Mouse (Mus musculus): ENCODE data around the gene Pdrg1.

The Pdrg1 gene

DNA sequence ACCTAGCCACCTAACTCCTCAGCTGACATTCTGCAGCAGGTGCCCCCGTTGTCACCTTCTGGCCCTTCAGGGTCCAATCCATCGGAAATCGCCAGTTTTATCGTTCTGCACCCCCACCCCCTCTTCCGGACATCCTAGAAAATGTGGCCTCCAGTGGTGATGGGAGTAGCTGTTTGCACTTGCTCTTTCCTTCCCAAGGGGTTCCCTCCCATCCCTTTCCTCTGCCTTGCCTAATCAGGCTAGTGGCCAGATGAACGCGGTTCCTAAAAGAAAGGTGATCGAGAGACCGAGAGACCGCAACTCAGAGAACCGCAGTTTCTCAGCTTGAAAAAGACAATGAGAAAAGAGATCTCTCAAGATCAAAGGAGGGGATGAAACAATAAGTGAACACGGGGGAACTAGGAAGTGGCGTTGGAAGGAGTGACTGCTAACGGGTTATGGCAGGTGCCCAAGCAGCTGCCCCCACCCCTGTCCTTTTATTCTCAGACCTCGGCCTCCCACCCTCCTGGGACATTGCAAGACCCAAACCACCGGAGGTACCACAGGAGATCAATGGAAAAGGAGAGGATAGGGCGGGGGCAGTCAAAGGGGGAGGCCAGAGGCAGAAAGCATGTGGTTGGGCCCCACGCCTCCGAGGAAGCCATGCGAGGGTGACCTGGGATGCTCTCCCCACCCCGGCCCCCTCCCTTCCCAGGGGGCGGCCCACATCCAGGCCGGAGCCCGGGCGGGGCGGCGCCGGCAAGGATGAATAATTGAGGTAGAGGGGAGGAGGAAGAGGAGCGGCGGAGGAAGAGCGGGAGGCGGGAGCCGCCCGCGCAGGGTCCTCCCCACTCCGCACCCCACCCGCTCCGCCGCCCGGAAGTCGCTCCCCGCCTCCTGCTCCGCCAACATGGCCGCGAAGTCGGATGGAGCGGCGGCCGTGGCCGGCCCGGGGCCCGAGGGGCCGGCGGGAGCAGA, 16.2 kb upstream of the Pdrg1 start, which contains the start of gene Xkr7:
Xkr7 (plus strand) TSS at position 727 of the 957 bp plus-strand sequence.
- no peak for DNase-seq (ENCODE audit: low spot score in 2 of 2)

DNA sequence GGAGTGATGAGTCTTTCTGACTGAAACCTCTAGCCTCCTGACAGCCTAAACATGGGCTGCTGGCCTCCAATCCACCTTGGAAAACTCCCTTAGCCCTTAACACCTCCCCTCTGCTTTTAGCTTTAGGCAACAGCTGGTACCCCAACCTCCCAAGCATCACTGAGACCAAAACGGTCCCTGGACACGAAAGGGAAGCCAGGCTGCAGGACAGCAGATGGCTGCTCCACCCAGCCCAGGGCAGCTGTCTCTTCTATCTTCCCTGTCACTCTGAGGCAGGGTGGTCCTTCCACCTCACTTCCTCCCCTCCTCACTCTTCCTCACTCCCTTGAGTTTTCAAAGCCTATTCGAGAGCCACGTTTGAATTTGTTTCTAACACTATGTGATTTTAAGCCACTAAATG, 15.2 kb upstream of the Pdrg1 start:
- DNase-seq (ENCODE audit: low spot score in 2 of 2) = no peak

DNA sequence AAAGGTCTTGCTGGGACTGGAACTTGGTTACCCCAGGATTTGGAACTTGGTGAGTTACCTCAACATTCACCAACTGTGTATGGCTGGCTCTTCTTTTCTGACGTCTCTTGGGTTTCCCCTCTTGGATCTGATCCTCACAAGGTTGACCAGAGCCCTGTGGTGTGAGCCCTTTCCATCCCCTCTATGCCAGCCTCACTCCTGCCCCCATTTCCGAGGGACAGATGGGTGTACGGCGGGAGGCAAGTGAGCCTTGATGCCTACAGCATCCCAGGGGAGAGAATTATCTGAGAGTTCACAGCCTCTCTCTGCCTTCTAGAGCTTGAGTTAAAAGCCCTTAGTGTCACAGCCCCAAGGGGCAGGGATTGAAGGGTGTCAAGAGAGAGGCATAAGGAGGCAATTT, 12.3 kb upstream of the Pdrg1 start:
- DNase-seq (ENCODE audit: low spot score in 2 of 2) = no peak

DNA sequence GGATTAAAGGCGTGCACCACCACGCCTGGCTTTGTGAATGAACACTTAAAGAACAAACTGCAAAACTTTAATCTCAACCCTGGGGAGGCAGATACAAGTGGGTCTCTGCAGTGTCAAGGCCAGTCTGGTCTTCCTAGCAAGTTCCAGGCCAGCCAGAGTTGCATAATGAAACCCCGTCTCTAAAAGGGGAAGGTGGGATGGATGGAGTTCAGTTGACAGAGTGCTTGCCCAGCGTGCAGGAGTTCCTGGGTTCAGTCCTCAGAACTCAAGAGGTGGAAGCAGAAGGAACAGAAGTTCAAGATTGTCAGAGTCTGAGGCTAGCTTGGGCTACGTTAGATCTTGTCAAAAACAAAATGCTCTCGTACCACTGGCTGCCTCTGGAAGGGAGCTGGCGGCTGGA, 10.8 kb upstream of the Pdrg1 start:
- no peak for DNase-seq (ENCODE audit: low spot score in 2 of 2)

DNA sequence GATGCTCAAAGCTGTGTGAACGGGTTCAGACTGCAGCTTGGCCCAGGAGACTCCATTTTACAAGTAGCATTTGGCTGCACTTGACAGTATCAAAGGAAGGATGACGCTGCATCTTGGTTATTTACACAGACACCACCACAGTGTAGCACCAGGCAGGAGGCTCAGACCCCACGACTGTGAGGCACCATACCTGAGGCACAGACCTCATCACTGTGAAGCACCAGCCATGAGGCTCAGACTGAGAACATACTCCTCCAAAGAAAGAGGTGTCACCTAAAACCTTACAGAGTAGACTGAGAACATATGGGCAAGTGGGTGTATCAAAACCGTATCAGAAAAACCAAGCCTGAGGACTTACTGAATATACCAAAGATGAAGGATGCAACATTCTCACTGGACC, 7.6 kb upstream of the Pdrg1 start:
- no peak for DNase-seq (ENCODE audit: low spot score in 2 of 2)

DNA sequence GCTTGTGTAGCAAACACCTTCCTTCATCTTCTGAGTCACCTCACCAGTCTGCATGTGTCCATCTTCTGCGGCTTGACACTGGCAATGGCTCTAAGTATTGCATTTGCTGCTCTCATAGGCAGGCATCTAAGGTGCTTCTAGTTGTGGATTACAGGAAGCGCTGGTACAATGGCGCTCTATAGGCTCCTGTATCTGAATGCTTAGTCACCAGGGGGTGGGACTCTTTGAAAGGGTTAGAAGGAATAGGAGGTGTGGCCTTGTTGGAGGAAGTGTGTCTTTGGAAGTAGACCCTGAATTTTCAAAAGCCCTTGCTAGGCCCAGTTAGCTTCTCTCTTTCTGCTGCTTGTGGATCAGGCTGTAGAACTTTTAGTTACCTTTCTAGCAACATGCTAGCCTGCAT, 5.9 kb upstream of the Pdrg1 start:
- DNase-seq (ENCODE audit: low spot score in 2 of 2) = no peak

DNA sequence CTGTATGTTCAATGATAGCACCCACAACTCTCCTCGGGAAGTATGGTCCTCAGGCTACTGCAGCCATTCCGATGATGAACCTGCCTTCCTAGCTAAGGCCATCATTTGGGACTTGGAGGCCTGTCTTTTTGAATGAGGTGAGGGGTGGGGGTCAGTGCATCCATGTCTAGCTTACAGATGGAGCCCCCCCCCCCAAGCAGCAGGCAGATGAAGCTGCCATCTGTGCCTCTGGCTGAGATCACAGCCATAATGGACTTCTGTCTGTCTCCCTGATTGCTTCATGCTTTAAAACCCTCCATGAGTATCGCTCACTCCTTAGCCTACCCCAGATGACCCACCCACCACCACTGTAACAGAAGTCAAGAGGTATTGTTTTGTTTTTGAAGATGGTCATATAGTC, 4.1 kb upstream of the Pdrg1 start:
- DNase-seq (ENCODE audit: low spot score in 2 of 2) = no peak

DNA sequence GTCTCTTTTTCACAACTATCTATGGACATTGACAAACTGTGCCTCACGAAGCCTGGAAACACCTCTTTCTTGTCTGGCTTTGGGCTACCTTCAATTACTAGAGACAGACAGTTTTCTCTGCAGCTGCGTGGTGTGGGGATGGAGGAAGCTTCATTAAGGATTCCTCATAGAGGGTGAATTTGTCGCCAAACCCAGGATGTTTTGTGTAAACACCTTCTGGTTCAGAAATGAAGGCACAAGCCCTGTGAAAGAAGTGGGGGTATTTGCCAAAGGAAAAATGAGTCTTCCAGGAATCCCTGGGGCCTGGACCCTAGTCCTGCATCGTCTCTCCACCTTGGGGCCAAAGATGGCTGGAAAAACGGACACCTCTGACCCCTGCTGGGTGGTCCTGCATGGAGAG, 1.6 kb upstream of the Pdrg1 start:
- no peak for DNase-seq (ENCODE audit: low spot score in 2 of 2)

DNA sequence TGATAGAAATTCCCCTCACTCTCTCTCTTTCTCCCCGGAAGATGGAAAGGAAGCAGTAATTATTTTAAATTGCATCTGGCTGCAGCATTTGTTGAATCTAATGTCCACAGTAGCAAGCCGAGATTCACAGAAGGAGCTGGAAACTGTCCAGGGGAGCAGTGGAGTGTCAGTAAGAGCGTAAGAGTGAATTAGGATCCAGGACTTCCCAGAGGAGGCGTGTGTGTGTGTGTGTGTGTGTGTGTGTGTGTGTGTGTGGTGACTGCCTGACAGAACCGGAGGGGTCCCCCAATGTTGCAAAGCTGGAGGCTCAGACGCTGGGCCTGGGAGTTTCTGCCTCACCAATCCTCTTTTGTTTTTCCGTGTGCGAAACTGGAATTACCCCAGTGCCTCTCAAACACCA, 577 bp upstream of the Pdrg1 start:
- DNase-seq (ENCODE audit: low spot score in 2 of 2) = no peak

DNA sequence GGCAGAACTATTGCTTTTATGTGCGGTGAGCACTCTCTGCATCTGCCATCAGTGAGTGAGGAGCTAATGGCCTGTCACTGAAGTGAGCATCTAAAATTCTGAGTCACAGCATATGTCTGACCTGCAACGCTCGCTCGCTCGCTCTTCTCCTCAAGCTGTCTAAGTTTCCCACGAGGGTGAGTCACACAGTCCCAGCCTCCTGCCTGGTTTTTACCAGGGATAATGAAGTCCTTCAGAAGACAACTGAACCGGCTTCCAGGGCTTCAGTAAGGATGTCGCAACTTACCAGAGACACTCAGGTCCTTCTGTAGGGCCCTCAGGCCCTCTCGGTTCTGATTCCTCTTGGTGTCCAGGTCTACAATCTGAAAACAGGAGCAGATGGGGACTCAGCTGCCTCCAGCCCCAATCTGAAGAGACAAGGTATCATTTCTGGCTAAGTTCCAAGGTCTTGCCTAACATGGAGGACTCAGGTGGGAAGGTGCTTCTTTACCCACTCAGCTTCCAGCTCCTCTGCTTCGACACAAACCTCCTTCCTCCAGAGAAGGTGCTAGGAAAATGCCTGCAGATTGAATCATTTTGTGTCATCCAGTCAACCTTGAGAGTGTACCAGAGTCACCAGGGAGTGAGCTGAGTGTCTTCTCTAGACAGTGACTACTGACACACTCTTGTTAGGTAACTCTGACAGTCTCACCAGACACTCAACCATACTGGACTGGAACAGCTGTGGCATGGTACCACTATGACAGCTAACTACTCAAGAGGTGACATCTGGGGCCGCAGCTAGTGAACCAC, 1.3 kb downstream of the Pdrg1 start:
- no peak for DNase-seq (ENCODE audit: low spot score in 2 of 2)

DNA sequence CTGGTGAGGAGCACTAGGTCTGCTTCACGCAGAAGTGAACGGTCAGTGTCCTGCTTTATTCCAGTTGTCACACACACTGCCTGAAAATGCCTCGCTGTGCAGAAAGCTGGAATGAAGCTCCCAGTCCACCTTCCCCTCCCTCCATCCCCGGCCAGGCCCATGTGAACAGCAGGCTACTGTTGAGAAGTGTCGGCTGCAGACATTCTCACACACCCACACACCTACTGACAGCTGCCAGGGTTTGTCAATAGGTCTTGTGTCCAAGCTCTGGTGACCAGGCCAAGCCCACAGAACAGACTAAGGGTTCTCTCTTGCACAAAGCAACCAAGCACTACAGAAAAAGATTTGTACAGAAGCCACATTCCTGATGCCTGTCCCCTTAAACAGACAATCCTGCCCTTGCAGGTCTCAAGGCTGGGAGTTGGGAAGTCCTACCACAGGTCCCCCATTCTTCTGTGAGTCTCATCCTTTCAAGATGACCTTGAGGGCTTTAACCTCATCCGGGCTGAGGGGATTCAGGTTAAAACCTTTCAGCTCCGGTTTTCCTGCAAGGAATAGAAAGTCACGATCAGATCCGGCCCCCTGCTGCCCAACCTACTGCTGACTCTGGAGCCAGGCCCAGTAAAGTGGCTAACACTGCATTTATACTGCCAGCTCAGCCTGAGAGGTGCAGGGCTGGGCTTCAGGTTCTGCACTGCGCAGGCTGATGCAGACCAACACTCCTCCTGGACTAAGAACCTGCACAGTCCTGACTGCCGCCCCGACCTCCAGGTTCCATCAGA, 5.8 kb downstream of the Pdrg1 start:
- no peak for DNase-seq (ENCODE audit: low spot score in 2 of 2)

DNA sequence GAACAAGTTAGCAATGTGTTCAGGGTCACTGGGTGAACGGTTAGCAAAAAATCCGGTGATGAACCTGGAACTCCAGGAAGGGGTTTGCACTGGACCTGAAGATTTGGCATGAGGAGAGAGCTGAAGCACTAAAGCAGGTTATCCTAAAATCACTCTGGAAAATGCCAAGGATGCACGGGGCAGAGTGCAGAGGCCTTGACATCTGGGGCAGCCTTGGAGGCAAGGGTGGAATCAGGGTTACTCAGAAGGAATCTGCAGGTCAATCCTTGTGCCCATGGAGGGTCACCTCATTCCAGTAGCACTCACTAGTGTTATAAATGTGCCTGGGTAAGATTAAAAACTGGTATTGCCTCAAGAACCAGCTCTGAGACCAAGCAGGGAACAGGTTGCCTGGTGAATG, 9.2 kb downstream of the Pdrg1 start:
- DNase-seq (ENCODE audit: low spot score in 2 of 2) = no peak

DNA sequence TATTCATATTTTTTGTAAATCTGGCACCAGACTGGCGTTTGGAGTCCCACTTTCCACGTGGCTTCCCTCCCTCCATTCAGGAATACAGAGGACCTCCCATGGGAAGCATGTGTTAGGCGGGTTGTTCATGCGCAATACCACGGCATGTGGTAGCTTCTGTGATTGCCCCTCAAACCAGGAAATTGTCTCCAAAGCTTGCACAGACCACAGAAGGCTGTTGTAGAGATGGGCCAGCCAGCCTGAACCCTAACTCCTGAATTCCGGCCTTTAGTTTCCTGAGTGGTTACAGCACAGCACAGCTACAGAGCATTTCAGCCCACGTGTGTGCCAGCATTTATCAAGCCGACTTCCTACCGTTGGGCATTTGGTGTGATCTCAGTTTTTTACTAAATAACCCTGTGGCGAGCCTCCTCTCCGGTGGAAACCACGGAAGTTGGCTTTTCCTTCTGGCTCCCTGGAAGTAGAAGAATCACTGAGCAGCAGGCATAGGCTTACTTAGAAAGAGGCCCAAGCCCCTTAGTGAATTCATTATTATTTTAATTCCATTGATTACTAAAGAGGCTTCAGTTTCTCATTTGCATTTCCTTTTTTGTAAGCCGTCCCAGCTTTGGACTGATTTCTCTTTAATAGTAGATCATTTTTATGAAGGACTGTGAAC, 11.4 kb downstream of the Pdrg1 start:
- no peak for DNase-seq (ENCODE audit: low spot score in 2 of 2)

DNA sequence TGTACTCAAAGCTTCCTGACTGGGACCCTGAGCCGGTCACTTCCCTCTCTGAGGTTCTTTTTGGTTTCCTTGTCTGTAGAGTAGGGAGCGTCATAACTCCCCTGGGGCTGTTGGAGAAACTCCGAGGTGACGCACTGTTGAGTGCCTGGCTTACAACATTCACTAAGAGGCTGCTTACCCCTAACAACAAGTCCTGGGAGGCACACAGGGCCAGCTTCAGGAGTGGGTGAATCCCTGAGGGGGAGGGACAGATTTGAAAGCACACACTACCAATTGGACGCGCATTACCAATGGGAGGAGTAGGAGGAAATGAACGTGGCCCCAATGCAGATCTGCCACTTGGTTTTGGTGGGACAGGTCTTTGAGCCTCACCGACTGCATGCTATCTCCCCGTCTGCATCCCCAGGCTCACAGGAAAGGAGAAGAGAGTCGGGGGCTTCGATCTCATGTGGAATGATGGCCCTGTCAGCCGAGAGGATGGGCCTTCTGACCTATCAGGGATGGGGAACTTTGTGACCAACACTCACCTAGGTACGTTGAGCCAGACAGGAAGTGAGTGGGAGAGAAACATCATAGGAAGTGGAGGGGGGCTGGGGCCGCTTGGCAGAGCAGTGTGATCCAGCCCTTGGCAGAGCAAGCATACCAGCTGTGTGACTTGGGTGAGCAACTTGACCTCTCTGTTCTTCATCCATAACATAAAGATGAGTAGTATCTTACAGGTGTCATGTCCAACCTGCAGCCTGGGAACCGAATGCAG, 12.6 kb downstream of the Pdrg1 start:
- DNase-seq (ENCODE audit: low spot score in 2 of 2) = no peak

DNA sequence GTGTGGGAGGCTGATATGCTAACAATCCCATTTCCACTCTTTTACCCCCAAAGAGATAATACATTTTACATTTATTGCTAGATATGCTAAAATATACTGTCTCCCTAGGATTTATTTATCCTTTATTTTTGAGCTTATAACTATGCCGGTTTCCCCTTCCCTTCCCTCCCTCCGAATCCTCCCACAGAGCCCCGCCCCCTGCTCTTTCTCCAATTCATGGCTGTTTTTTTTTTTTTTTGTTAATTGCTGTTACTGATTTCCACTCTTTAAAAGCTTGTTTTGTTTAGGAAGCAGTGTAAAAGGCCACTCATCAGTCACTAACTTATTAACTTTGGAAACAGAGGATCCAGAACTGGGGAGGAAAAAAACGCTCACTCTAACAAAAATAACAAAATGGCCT, 18.2 kb downstream of the Pdrg1 start:
- no peak for DNase-seq (ENCODE audit: low spot score in 2 of 2)

DNA sequence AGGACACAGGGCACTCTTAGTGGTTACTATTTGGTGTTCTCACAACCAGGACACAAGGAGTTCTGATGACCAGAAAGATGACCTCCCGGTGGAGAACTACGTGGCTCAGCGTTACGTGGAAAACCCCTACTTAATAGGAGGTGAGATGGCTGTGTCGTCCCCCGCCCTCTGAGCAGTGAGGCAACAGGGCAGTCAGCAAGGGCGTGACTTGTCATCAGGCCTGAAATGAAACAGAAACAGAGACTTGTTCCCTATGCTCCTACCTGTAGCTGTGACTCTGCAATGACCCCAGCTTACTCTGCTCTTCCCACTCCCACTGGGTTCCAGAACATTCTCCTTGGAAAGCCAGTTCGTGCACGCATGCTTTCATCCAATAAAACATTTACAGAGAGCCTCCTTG, 23.7 kb downstream of the Pdrg1 start:
- DNase-seq (ENCODE audit: low spot score in 2 of 2) = no peak

DNA sequence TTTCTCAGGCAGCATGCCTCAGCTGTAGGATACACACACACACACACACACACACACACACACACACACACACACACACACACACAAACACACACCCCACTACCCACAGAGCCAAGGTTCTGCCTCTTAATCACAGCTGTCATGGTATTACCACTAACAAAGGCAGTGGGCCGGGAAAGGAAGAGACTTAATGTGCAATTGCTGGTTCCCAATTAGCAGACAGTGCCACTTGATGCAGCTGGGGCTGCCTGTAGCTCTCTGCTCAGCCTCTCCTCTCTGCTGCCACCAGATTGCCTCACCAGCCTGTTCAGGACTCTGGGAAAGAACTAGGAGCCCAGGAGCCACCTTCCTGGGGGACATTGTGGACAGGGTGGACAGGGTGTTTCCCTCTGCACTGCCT, 29.6 kb downstream of the Pdrg1 start:
- DNase-seq (ENCODE audit: low spot score in 2 of 2) = no peak

DNA sequence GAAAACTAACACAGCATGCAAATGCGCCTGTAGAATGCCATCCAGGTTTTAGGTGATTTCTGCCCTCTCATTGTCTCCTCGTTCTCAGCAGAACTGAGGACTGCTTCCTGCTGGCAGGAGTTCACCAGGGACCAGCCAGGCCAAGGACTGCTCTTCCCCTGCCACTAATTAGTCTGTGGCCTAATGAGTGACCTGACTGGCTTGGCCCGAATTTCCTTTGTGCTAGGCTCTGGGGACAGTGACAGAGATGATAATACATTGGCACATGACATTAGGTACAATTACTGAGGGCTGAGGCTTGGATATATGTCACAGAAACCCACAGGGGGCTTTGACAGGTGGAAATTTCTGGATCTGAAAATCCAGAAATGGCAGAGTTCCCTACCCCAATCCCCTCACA, 38.2 kb downstream of the Pdrg1 start:
- no peak for DNase-seq (ENCODE audit: low spot score in 2 of 2)

DNA sequence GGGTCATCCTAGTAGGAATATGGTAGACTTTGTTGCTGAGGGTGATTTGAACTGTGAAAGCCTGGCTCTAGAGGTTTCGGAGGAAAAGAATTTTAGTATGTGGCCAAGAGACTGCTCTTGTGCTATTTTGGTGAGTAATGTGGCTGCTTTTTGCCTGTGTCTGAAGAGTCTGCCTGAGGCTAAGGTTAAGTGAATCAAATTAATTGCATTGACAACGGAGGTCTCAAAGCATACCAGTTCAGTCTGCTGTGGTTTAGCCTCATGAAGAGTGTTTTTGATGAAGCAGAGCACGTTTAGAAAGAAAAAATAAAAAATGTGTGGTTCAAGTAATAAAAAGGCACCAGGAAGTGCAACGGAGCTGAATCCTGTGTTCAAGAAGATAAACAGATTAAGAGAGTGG, 49.7 kb downstream of the Pdrg1 start:
- no peak for DNase-seq (ENCODE audit: low spot score in 2 of 2)

DNA sequence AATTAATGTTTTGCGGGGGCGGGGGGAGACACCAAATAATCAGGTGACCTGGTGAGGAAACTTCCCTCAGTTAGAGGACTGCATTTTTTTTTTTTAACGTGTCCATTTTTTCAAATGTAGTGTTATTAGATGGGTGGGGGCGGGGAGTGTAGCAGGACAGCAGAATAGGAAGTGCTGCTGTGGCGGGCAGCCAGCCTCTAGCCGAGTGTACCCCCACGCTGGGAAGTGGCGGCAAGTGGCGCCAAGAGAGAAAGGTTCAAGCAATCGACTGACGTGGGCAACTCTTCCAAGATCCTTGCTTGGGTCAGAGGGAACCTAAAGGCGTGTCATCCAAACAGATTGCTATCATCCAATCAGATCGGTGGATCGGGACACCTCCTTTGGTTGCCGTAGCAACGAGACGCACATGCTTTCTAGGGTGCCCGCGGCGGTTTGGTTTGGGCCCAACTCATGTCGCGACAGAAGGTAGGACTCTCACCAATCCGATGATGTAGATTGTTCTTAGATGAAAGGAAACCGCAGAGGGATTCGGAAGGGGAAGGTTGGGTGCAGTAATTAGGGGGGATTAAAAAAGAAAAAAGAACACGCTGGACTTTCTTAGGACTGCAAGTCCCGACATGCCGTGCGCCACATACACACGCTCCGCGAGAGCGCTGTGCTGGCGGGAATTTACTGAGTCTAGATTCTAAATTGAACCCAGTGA, 53.0 kb downstream of the Pdrg1 start, which contains the start of gene Ttll9:
Ttll9 (plus strand) TSS at position 395 of the 703 bp plus-strand sequence.
- DNase-seq (ENCODE audit: low spot score in 2 of 2) = peak; percentile 77 to 79
